Mouse (Mus musculus): ENCODE data around the gene Tomm40. TPM values are rescaled to one million over a fixed set of nuclear protein-coding genes. Genes with fewer than 3 reads are reported as not detected.

The Tomm40 gene
- total RNA-seq, 1 experiment = 342 TPM

DNA sequence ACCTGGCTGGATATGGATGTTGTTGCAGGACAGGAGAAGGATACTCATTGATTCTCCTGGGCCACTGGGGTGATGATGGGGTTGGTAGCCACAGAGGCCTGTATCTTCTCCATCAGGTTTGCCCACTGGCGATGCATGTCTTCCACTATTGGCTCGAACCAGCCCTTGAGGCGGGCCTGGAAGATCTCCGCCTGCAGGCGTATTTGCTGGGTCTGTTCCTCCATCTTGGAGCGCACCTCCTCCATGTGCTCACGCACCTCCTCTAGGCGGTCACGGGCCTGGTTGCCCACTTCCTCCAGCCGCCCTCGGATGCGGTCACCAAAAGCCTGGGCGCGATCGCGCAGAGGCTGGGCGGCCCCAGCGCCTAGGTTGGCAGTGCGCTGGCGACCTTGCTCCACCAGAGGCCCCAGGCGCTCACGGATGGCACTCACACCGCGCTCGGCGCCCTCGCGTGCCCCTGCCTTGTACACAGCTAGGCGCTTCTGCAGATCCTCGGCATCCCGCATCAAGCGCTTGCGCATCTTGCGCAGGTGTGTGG is 18.8 kb downstream of the Tomm40 start:
- Histone ChIP-seq H3K9me3 (ENCODE audit: control insufficient read depth, insufficient read depth, low read depth, low read length) (no peaks in the 10 kb centered on the region), H3K36me3 (ENCODE audit: control insufficient read depth, insufficient read depth, low read length, poor library complexity, severe bottlenecking) (peaks cover 18% of the 10 kb centered on the region), H3K9ac (ENCODE audit: insufficient read depth, low read depth, low read length, poor library complexity, severe bottlenecking) (peak overlapping the region; percentile 81), H3K27ac (ENCODE audit: insufficient read depth, low read depth, low read length, poor library complexity, severe bottlenecking) (peak overlapping the region; percentile 18; the same call in 1 of the 2 replicates), H3K4me1 (ENCODE audit: control insufficient read depth in 2 of 2, insufficient read depth in 2 of 2, low read length in 2 of 2, poor library complexity in 1 of 2) (peaks cover 2 to 31% of the 10 kb centered on the region in 2 experiments; a peak in 2 of 4 replicates), H3K4me3 (ENCODE audit: insufficient read depth in 1 of 2, low read depth in 1 of 2, low read length in 2 of 2, poor library complexity in 1 of 2, severe bottlenecking in 1 of 2) (peak overlapping the region; percentile 61 to 79)
- no peak for DNase-seq (ENCODE audit: low read depth, low spot score)
- in situ Hi-C loops (cut with MboI; ENCODE audit: low sequenced_read_pairs in 2 of 2, unreplicated experiment in 2 of 2) = no loop called here
- TF ChIP-seq HCFC1 (IDR thresholded peaks at IDR 0.05; ENCODE audit: borderline replicate concordance, insufficient read depth, low read length) = no peak
- TF ChIP-seq MAFK (IDR thresholded peaks at IDR 0.05; ENCODE audit: insufficient read depth, low read depth, low read length) = no peak

DNA sequence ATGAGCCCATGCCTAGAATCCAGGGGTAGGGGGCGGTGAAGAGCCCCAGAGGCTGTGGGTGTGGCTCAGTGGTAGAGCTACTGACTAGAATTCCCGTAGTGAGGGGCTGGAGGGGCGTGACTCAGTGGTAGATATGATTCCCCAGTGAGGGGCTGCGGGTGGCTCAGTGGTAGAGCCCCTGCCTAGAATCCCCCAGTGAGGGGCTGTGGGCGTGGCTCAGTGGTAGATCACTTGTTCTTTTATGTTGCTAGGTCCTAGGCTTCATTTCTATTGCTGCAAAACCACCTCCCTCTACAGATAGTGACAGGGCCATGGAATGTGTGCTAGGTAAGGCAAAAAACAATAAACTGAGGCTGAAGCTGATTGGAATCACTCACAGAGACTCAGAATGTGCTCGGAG is 19.4 kb downstream of the Tomm40 start:
- Histone ChIP-seq H3K9me3 (ENCODE audit: control insufficient read depth, insufficient read depth, low read depth, low read length) (no peaks in the 10 kb centered on the region), H3K9ac (ENCODE audit: insufficient read depth, low read depth, low read length, poor library complexity, severe bottlenecking) (no peak overlapping the region), H3K4me3 (ENCODE audit: insufficient read depth in 1 of 2, low read depth in 1 of 2, low read length in 2 of 2, poor library complexity in 1 of 2, severe bottlenecking in 1 of 2) (peak overlapping the region in 1 of 2 experiments; percentile 79; a peak in 2 of 4 replicates), H3K36me3 (ENCODE audit: control insufficient read depth, insufficient read depth, low read length, poor library complexity, severe bottlenecking) (peaks cover 17% of the 10 kb centered on the region), H3K27ac (ENCODE audit: insufficient read depth, low read depth, low read length, poor library complexity, severe bottlenecking) (no peak overlapping the region), H3K4me1 (ENCODE audit: control insufficient read depth in 2 of 2, insufficient read depth in 2 of 2, low read length in 2 of 2, poor library complexity in 1 of 2) (peaks cover 2 to 31% of the 10 kb centered on the region in 2 experiments; a peak in 2 of 4 replicates)
- DNase-seq (ENCODE audit: low read depth, low spot score) = no peak
- TF ChIP-seq ZC3H11A (IDR thresholded peaks at IDR 0.05; ENCODE audit: borderline replicate concordance, low read depth, low read length) = no peak
- no peak for TF ChIP-seq HCFC1 (IDR thresholded peaks at IDR 0.05; ENCODE audit: borderline replicate concordance, insufficient read depth, low read length)
- no peak for TF ChIP-seq CHD2 (IDR thresholded peaks at IDR 0.05; ENCODE audit: low read depth, low read length)
- TF ChIP-seq MAFK (IDR thresholded peaks at IDR 0.05; ENCODE audit: insufficient read depth, low read depth, low read length) = no peak
- no peak for TF ChIP-seq ZNF384 (IDR thresholded peaks at IDR 0.05; ENCODE audit: low read depth, low read length)
- in situ Hi-C loops (cut with MboI; ENCODE audit: low sequenced_read_pairs in 2 of 2, unreplicated experiment in 2 of 2) = no loop called here

DNA sequence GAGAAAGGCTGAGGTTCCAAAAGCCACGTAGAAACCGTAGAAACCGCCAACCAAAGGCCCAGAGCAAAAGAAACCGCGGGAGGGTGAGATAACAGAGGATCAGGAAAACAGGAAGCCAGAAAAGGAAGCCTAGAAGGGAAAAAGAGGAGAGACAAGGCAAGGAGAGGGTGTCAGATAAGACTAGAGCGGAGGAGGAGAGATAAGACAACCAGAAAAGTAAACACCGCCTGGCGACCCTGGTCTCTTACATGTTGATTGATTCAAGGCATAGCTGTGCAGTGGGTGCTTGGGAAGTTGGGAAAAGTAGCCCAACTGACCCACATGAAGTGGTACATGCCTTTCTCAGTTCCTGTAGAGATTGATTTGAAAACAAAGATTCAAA is 20.0 kb downstream of the Tomm40 start:
- no peaks in the 10 kb centered on the region for H3K9me3 ChIP-seq (ENCODE audit: control insufficient read depth, insufficient read depth, low read depth, low read length)
- no peak overlapping the region; the same call in 1 of the 2 replicates for H3K9ac ChIP-seq (ENCODE audit: insufficient read depth, low read depth, low read length, poor library complexity, severe bottlenecking)
- no peak for DNase-seq (ENCODE audit: low read depth, low spot score)
- peak overlapping the region; percentile 13; the same call in 1 of the 2 replicates for H3K27ac ChIP-seq (ENCODE audit: insufficient read depth, low read depth, low read length, poor library complexity, severe bottlenecking)
- H3K36me3 ChIP-seq (ENCODE audit: control insufficient read depth, insufficient read depth, low read length, poor library complexity, severe bottlenecking) = peaks cover 17% of the 10 kb centered on the region
- H3K4me1 ChIP-seq (ENCODE audit: control insufficient read depth in 2 of 2, insufficient read depth in 2 of 2, low read length in 2 of 2, poor library complexity in 1 of 2) = peaks cover 2 to 30% of the 10 kb centered on the region in 2 experiments; a peak in 2 of 4 replicates
- no peak overlapping the region for H3K4me3 ChIP-seq (ENCODE audit: insufficient read depth in 1 of 2, low read depth in 1 of 2, low read length in 2 of 2, poor library complexity in 1 of 2, severe bottlenecking in 1 of 2)
- TF ChIP-seq CHD2 (IDR thresholded peaks at IDR 0.05; ENCODE audit: low read depth, low read length) (no peak), ZNF384 (IDR thresholded peaks at IDR 0.05; ENCODE audit: low read depth, low read length) (no peak), MAFK (IDR thresholded peaks at IDR 0.05; ENCODE audit: insufficient read depth, low read depth, low read length) (no peak), HCFC1 (IDR thresholded peaks at IDR 0.05; ENCODE audit: borderline replicate concordance, insufficient read depth, low read length) (no peak), ZC3H11A (IDR thresholded peaks at IDR 0.05; ENCODE audit: borderline replicate concordance, low read depth, low read length) (no peak)
- in situ Hi-C loops (cut with MboI; ENCODE audit: low sequenced_read_pairs in 2 of 2, unreplicated experiment in 2 of 2) = no loop called here

- in situ Hi-C loops (cut with MboI; ENCODE audit: low sequenced_read_pairs in 2 of 2, unreplicated experiment in 2 of 2) = no loop called here
- no peak for TF ChIP-seq CHD2 (IDR thresholded peaks at IDR 0.05; ENCODE audit: low read depth, low read length)
- no peak for TF ChIP-seq ZC3H11A (IDR thresholded peaks at IDR 0.05; ENCODE audit: borderline replicate concordance, low read depth, low read length)
- TF ChIP-seq ZNF384 (IDR thresholded peaks at IDR 0.05; ENCODE audit: low read depth, low read length) = no peak
- TF ChIP-seq HCFC1 (IDR thresholded peaks at IDR 0.05; ENCODE audit: borderline replicate concordance, insufficient read depth, low read length) = no peak
- no peak for TF ChIP-seq MAFK (IDR thresholded peaks at IDR 0.05; ENCODE audit: insufficient read depth, low read depth, low read length)
- Histone ChIP-seq H3K27ac (ENCODE audit: insufficient read depth, low read depth, low read length, poor library complexity, severe bottlenecking) (peak overlapping the region; percentile 13), H3K4me1 (ENCODE audit: control insufficient read depth in 2 of 2, insufficient read depth in 2 of 2, low read length in 2 of 2, poor library complexity in 1 of 2) (peaks cover 2 to 27% of the 10 kb centered on the region in 2 experiments; a peak in 2 of 4 replicates), H3K4me3 (ENCODE audit: insufficient read depth in 1 of 2, low read depth in 1 of 2, low read length in 2 of 2, poor library complexity in 1 of 2, severe bottlenecking in 1 of 2) (no peak overlapping the region), H3K36me3 (ENCODE audit: control insufficient read depth, insufficient read depth, low read length, poor library complexity, severe bottlenecking) (peaks cover 17% of the 10 kb centered on the region), H3K9me3 (ENCODE audit: control insufficient read depth, insufficient read depth, low read depth, low read length) (no peaks in the 10 kb centered on the region), H3K9ac (ENCODE audit: insufficient read depth, low read depth, low read length, poor library complexity, severe bottlenecking) (no peak overlapping the region)
- no peak for DNase-seq (ENCODE audit: low read depth, low spot score)
Observed at GRCm38 (mm10) chr7:19694336-19695212, 20.7 kb downstream of the Tomm40 start.
